Mouse (Mus musculus) thymus, postnatal 4 days (tissue): ENCODE data around the gene Supt5.
"Not testable (repeated sequence)": the region's sequence is repeated elsewhere in the genome, so short reads cannot be mapped to it uniquely, and the experiment has no call there.

Experiments
- DNase-seq: peaks from one replicate; pipeline ENCODE4 v3.0.0; 2021

Gene Supt5

DNA sequence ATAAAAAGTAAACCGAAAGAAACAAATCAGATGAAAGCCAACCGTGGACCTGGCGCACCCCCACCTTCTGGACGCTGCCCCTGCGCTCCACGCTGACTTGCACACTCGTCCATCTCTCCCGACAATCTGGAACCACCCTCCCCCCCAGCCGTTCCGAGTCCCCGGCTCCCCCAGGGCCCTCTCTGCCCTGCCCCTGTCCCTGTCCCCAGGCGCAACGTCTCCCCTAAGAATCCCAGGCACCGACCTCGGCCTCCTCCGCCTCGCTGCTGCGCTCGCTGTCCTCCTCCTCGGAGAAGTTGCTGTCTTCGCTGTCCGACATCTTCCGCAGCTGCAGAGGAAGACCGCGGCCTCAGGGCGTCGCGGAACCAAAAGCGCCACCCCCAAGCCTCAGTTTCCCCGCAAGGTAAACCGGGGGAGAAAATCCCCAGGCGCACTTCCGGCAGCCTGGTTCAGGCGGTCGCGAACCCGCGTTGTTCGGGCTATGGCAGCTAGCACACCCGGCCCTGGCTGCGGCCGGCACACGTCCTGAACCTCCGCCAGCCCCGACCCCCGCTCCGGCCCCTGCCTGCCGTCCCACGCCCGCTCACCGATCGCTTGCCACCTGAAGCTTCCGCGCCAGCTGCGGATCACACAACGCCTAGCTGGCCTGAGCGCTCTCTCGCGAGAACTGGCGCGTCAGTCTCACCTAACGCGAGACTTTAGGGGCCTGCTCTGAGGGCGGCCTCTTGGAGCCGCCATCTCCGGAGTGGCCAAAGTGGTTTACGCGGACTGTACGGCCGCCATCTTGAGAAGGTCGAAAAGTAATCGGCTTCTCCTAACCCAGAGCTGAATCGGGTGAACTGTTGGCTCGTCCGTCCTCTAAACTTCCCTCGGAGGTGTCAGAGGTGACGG is at the start of gene Supt5:
Supt5 (minus strand) TSS at position 639 of the 891 bp plus-strand sequence.
- peak; percentile 97 for DNase-seq

DNA sequence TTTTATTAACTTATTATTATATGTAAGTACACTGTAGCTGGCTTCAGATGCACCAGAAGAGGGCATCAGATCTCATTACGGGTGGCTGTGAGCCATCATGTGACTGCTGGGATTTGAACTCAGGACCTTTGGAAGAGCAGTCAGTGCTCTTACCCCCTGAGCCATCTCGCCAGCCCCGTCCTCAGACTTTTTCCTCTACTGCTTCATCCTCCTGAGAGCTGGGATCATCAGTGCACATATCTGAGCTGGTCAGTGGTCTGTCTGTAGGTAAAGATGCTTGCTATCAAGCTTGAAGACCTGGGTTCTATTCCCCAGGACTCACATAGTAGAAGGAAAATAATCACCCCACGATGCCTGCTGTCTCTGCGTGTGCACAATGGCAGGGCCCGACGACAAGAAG is 48.8 kb upstream of the Supt5 start:
- not testable (repeated sequence) for DNase-seq

- DNase-seq, result not testable (repeated sequence)
Measured at GRCm38 (mm10) chr7:28386877-28387276, 48.3 kb upstream of the Supt5 start.

- DNase-seq, result peak; percentile 97
Measured at GRCm38 (mm10) chr7:28386462-28386861, 47.9 kb upstream of the Supt5 start.

DNA sequence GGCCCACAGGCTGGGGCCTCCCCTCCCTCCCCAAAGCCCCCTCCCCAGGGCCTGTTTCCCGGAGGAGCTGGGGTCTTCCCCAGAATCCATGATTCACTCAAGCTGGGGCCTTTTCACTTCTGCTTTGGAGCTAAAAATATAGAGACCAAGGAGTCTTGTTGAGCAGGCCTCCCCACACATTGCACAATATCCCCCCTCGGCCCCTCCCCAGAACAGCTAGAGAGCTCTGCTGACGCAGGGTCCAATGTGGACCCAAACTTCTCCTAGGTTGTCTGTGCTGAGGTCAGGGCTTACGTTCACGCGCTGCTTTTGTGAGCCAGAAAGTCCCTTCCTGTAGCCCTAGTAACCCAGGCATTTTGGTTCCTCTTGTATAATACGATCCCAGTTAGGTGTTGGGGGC is 47.5 kb upstream of the Supt5 start:
- DNase-seq, result peak; percentile 41

GRCm38 (mm10) chr7:28385196-28385595 is 46.6 kb upstream of the Supt5 start:
- peak; percentile 57 for DNase-seq

DNA sequence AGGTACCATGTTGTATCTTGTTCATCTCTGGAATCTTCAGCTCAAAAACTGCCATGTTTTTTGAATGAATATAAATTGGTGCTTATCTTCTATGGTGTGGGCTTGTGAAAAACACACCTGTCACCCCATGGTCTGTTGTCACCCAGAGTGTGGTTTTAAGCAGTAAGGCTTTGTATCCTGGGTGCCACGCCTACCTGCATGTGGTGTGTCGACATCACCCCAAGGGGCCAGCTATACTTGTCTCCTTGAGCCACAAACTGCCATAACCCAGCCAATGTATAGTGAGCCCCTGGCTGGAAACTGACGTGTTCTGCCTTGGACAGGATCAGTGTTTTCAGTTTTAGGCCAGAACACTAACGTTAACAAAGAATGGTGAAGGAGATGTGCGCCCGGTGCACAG is 45.6 kb upstream of the Supt5 start:
- DNase-seq, result peak; percentile 76

GRCm38 (mm10) chr7:28383606-28384005 is 45.1 kb upstream of the Supt5 start:
- no peak for DNase-seq

- peak; percentile 79 for DNase-seq
Measured at GRCm38 (mm10) chr7:28382981-28383396, 44.4 kb upstream of the Supt5 start.

DNA sequence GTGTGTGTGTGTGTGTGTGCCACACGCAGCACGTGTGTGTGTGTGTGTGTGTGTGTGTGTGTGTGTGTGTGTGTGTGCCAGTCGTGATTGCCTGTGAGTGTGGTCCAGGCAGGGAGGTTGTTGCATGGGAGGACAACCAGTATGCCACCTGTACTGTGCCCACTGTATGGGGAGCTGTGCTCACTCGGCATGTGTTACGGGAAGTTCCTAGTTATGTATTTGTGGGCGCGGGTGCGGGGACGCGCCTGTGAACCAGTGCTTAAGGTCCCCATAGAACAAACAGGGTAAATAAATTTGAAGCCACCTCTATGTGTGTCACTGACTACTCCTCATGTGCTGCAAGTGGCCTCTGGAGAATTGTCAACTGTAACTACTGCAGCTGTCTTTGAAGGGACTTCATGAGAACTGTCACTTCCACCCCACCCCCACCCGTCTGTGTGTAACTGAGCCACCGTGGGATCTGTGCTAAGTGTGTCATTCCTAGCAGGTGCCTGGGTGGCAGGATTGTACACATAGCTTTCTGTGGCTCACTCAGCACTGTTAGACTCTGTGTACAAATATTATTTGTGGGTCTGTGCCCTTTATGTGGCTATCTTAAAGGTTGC is 43.9 kb upstream of the Supt5 start:
- DNase-seq, result no peak

GRCm38 (mm10) chr7:28381938-28382337 is 43.4 kb upstream of the Supt5 start:
- DNase-seq, result peak; percentile 91

- DNase-seq, result peak; percentile 86
Measured at GRCm38 (mm10) chr7:28381017-28381790, 42.7 kb upstream of the Supt5 start.

- no peak for DNase-seq
Measured at GRCm38 (mm10) chr7:28380237-28381016, 41.9 kb upstream of the Supt5 start, which contains the start of gene Zfp36. TSS of gene Zfp36 (minus strand) at chr7:28380253.

GRCm38 (mm10) chr7:28378769-28379651 is 40.5 kb upstream of the Supt5 start:
- peak; percentile 98 for DNase-seq

- DNase-seq, result peak; percentile 67
Measured at GRCm38 (mm10) chr7:28378066-28378690, 39.6 kb upstream of the Supt5 start.

DNA sequence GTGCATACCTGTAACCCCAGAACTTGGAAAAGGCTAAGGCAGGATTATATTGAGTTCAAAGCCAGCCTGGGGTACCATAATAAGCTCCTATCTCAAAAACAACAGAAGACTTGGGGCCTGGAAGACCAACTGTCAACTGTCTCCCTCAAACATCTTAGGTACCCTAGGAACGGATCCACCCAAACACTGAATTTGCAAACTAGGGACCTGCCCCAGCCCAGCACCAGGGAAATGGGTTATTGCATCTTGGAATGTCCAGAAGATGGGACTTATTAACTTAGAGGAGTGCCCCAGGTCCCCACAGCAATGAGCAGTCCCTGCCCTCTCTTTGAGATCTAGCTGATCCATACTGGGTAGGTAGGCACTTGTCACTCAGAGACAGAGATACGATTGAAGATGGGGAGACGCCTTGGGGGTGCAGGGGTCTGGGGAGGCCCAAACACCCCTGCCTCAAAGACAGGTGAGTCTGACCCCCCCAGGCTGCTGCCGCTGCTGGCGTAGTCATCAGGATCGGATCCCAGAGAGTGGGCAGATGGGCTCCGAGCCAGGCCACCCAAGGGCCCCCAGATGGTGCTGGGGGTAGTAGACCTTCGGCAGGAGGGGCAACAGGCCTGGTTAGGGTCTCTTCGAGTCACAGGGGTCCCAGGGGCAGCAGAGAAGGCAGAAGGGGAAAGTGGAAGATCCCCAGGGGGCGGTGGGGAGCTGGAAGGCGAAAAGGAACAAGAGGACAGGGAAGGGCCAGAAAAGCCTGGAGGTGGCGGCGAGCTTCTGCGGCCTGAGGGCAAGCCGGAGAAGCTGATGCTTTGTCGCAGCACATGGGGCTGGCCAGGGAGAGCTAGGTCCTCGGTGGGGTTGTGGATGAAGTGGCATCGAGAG is 38.9 kb upstream of the Supt5 start:
- DNase-seq, result peak; percentile 60

DNA sequence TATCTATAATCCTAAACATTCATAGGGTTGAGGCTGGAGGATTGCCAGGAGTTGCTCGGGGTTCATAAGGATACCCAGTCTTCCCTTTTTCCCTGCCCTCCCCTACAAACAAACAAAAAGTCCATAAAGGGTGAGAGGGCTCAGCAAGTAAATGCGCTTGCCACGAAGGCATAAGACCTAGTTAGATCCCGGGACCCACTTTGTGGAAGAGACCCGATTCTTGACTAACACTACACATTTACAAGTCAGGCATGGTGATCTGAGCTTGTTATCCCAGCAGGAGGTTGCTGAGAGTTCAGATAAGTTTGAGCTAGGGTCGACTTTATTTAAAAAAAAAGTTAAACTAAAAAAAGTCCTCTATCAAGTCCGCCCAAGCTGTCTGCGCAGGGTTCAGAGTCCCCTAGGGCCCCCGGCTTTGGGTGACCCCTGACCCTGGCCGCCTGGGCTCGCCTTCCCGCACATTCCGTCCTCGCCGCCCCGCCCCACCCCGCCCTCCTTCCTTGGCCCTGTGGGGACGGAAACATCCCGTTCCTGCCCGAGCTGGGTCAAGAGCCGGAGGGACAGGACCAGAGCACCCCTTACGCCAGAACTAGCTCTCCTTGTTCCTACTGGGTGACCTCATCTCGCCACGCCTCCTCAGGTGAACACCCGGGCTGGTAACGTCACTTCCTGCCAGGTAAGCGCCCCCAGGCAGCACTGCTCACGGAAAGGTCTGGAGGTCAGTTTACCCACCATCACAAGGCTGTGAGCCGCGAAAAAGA is 37.6 kb upstream of the Supt5 start:
- peak; percentile 69 for DNase-seq

DNA sequence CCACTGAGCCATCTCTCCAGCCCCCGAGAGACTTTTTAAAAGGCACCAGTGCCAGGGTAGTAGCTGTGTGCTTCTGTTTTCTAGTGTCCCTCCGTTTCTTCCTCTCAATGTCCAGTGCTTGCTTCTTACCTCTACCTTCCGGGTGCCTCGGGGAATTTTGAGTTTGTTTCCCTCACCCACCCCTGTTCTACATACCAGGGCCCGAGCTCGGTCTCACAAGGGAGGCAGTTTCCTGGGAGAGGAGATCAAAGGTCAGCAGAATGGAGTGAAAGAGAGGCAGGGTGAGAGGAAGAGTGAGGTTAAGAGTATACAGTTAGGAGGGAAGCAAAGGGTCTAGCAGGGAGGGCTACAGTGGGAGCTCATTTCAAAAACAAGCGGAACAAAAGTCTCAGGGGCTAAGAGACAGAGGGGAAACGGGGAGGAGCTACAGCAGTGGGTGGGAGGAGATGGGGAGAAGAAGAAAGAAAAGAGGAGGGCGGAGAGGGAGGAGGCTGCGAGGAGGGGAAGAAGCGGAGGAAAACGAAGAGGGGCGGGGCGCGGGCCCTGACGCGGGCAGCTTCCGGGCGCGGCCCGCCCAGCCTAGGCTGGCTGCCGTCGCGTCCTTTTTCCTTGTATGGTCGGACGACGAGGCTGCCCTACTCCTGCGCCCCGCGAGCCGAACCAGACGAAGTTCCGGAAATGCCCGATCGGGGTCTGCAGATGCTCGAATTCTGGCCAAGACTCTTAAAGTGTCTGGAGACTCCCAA is 36.8 kb upstream of the Supt5 start:
- DNase-seq, result peak; percentile 97
